Mouse (Mus musculus): Measurements from ENCODE around the gene Cplx2. TPM values are rescaled to one million over a fixed set of nuclear protein-coding genes. Genes with fewer than 3 reads are reported as not detected.

Cplx2 gene
- polyA plus RNA-seq, 1 experiment from 2014 or later, result 30.8 TPM

DNA sequence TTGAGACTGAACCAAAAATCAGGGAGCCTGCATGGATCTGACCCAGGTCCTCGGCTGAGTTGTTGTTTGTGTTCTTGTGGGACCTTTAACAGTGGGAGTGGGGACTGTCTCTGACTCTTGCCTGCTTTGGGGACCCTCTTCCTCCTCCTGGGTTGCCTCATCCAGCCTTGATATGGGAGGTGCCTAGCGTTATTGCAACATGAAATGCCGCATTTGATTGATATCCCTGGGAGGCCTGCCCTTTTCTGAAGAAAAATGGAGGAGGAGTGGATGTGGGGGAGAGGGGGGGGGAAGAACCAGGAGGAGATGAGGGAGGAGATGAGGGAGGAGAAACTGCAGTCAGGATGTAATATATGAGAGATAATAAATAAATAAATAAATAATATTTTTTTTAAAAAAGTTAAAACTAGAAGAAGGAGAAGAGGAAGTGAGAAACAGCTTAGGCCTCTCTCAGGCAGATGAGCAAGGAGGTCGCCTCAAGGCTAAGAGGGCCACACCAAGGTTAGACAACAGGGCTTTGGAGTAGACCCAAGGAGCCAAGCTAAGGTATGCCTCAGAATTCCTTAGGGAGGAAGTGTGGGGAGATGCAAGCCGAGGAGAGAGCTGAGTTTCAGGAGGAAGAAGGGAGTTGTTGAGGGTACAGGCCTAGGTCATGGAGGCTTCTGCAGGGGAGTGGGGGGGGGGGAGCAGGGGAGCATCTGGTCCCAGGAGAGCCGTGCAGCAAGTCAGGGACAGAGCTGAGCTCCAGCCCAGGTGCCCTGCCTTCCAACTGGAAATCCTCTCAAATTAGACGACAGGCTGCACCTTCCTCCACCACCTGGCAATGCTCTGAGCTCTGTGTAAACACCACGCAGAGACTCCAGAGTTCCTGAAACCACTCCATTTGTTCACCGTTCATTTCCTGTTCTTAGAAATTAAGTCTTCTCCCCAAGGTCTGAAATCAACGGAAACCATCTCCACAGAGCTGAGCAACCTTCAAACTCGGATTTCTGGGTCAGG is 4.6 kb downstream of the Cplx2 start:
- H3K9me3 ChIP-seq (replicated peaks; ENCODE audit: control insufficient read depth, low read length, poor library complexity, severe bottlenecking), result no peaks in the 10 kb centered on the region
- H3K36me3 ChIP-seq (ENCODE audit: control insufficient read depth, insufficient read depth, low read length), result peaks cover 7% of the 10 kb centered on the region; the same call in 1 of the 2 replicates
- 79% methylated on average over 11 of the region's 11 CpGs for WGBS
- no peak overlapping the region for H3K9ac ChIP-seq (ENCODE audit: low read depth, low read length)
- H3K4me2 ChIP-seq (ENCODE audit: low read length), result no peak overlapping the region
- H3K27ac ChIP-seq (ENCODE audit: low read length), result no peak overlapping the region
- no peak for ATAC-seq
- H3K27me3 ChIP-seq (ENCODE audit: control insufficient read depth, insufficient read depth, low read depth, low read length), result no peaks in the 10 kb centered on the region
- peaks cover 31% of the 10 kb centered on the region for H3K4me1 ChIP-seq (ENCODE audit: control insufficient read depth, insufficient read depth, low read length)
- H3K4me3 ChIP-seq (ENCODE audit: low read depth, low read length), result no peak overlapping the region

GRCm38 (mm10) chr13:54376736-54377135 is 5.6 kb downstream of the Cplx2 start:
- H3K27me3 ChIP-seq (ENCODE audit: control insufficient read depth, insufficient read depth, low read depth, low read length), result no peaks in the 10 kb centered on the region
- H3K9ac ChIP-seq (ENCODE audit: low read depth, low read length), result no peak overlapping the region
- ATAC-seq, result no peak
- peaks cover 26% of the 10 kb centered on the region for H3K4me1 ChIP-seq (ENCODE audit: control insufficient read depth, insufficient read depth, low read length)
- H3K27ac ChIP-seq (ENCODE audit: low read length), result no peak overlapping the region
- peaks cover 7% of the 10 kb centered on the region; the same call in 1 of the 2 replicates for H3K36me3 ChIP-seq (ENCODE audit: control insufficient read depth, insufficient read depth, low read length)
- WGBS, result 79% methylated on average over 7 of the region's 7 CpGs
- no peak overlapping the region for H3K4me3 ChIP-seq (ENCODE audit: low read depth, low read length)
- no peak overlapping the region for H3K4me2 ChIP-seq (ENCODE audit: low read length)
- H3K9me3 ChIP-seq (replicated peaks; ENCODE audit: control insufficient read depth, low read length, poor library complexity, severe bottlenecking), result no peaks in the 10 kb centered on the region

DNA sequence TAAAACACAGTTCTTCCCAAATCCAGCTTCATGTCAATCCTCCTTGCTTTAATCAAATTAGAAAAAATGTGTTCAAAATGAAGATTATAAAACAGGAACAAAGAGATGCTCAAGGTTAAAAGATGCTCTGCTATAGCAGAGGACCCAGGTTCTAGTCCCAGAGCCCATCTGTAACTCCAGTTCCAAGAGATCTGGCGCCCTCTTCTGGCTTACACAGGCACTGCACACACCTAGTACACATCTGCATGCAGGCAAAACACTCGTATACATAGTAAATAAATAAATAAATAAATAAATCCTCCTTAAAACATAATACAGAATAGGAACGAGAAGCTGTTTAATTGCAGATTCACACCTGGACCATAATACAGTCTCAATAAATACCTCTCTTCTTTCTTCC is 6.9 kb downstream of the Cplx2 start:
- Histone ChIP-seq H3K27ac (ENCODE audit: low read length) (no peak overlapping the region), H3K4me1 (ENCODE audit: control insufficient read depth, insufficient read depth, low read length) (peaks cover 16% of the 10 kb centered on the region), H3K27me3 (ENCODE audit: control insufficient read depth, insufficient read depth, low read depth, low read length) (no peaks in the 10 kb centered on the region), H3K4me3 (ENCODE audit: low read depth, low read length) (no peak overlapping the region), H3K9me3 (replicated peaks; ENCODE audit: control insufficient read depth, low read length, poor library complexity, severe bottlenecking) (no peaks in the 10 kb centered on the region), H3K4me2 (ENCODE audit: low read length) (no peak overlapping the region), H3K9ac (ENCODE audit: low read depth, low read length) (no peak overlapping the region), H3K36me3 (ENCODE audit: control insufficient read depth, insufficient read depth, low read length) (peaks cover 7% of the 10 kb centered on the region; the same call in 1 of the 2 replicates)
- no peak for ATAC-seq
- WGBS, result 68% methylated on average over 3 of the region's 3 CpGs

DNA sequence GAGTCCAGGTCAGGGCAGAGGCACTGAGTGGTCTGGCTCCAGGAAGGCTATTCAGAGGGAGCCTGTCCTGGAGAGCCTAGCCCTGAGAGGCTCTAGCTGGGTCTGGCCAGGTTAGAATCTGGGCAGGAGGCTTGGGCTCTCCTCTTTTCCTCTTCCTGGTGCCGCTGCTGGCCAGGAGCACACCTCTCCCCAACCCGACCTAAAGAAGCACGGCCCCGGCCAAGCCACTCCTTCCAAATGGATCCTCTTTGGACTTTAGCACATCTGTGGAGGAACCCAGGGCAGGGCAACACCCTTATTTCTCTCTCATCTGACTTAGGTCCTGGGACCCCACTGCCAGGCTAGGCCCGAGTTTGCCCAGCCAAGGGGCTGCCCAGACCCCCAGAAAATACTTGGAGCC is 9.3 kb downstream of the Cplx2 start:
- no peak overlapping the region for H3K4me3 ChIP-seq (ENCODE audit: low read depth, low read length)
- no peaks in the 10 kb centered on the region for H3K9me3 ChIP-seq (replicated peaks; ENCODE audit: control insufficient read depth, low read length, poor library complexity, severe bottlenecking)
- no peak overlapping the region for H3K27ac ChIP-seq (ENCODE audit: low read length)
- H3K9ac ChIP-seq (ENCODE audit: low read depth, low read length), result no peak overlapping the region
- H3K4me2 ChIP-seq (ENCODE audit: low read length), result no peak overlapping the region
- no peak for ATAC-seq
- H3K27me3 ChIP-seq (ENCODE audit: control insufficient read depth, insufficient read depth, low read depth, low read length), result no peaks in the 10 kb centered on the region
- H3K36me3 ChIP-seq (ENCODE audit: control insufficient read depth, insufficient read depth, low read length), result peaks cover 7% of the 10 kb centered on the region; the same call in 1 of the 2 replicates
- WGBS, result 88% methylated on average over 5 of the region's 5 CpGs
- H3K4me1 ChIP-seq (ENCODE audit: control insufficient read depth, insufficient read depth, low read length), result peaks cover 11% of the 10 kb centered on the region

GRCm38 (mm10) chr13:54381396-54381795 is 10.2 kb downstream of the Cplx2 start:
- Histone ChIP-seq H3K27ac (ENCODE audit: low read length) (no peak overlapping the region), H3K4me1 (ENCODE audit: control insufficient read depth, insufficient read depth, low read length) (peaks cover 9% of the 10 kb centered on the region), H3K9me3 (replicated peaks; ENCODE audit: control insufficient read depth, low read length, poor library complexity, severe bottlenecking) (no peaks in the 10 kb centered on the region), H3K9ac (ENCODE audit: low read depth, low read length) (no peak overlapping the region), H3K4me3 (ENCODE audit: low read depth, low read length) (no peak overlapping the region), H3K27me3 (ENCODE audit: control insufficient read depth, insufficient read depth, low read depth, low read length) (no peaks in the 10 kb centered on the region), H3K4me2 (ENCODE audit: low read length) (no peak overlapping the region), H3K36me3 (ENCODE audit: control insufficient read depth, insufficient read depth, low read length) (peaks cover 7% of the 10 kb centered on the region; the same call in 1 of the 2 replicates)
- no peak for ATAC-seq
- WGBS, result 91% methylated on average over 8 of the region's 8 CpGs

DNA sequence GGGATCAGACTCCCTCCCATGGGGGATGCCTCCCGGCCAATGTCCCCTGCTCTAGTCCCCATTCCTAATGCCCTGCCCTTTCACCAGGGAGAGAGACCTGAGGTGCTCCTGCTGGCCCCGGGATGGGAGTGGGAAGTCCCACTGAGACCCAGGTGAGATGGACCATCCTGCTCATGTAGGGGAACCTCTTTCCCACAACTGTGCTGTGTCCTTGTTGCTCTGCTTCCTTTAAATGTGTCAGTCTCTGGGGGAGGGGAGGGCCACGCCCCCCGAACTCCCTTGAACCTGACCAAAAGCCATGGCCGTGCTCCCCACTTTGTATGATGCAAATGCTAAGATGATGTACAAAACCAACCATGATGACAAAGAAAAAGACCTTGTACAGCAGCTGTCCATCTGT is 12.4 kb downstream of the Cplx2 start:
- Histone ChIP-seq H3K27me3 (ENCODE audit: control insufficient read depth, insufficient read depth, low read depth, low read length) (no peaks in the 10 kb centered on the region), H3K36me3 (ENCODE audit: control insufficient read depth, insufficient read depth, low read length) (peaks cover 7% of the 10 kb centered on the region; the same call in 1 of the 2 replicates), H3K9me3 (replicated peaks; ENCODE audit: control insufficient read depth, low read length, poor library complexity, severe bottlenecking) (no peaks in the 10 kb centered on the region), H3K4me2 (ENCODE audit: low read length) (no peak overlapping the region), H3K9ac (ENCODE audit: low read depth, low read length) (no peak overlapping the region), H3K4me1 (ENCODE audit: control insufficient read depth, insufficient read depth, low read length) (peaks cover 9% of the 10 kb centered on the region), H3K27ac (ENCODE audit: low read length) (no peak overlapping the region), H3K4me3 (ENCODE audit: low read depth, low read length) (no peak overlapping the region)
- ATAC-seq, result no peak
- 80% methylated on average over 5 of the region's 5 CpGs for WGBS

GRCm38 (mm10) chr13:54384518-54384917 is 13.4 kb downstream of the Cplx2 start:
- 0 out of 2 replicates have a peak, but pooled peaks have one; percentile 23 for ATAC-seq
- H3K36me3 ChIP-seq (ENCODE audit: control insufficient read depth, insufficient read depth, low read length), result no peaks in the 10 kb centered on the region; the same call in 1 of the 2 replicates
- H3K4me3 ChIP-seq (ENCODE audit: low read depth, low read length), result no peak overlapping the region
- H3K27me3 ChIP-seq (ENCODE audit: control insufficient read depth, insufficient read depth, low read depth, low read length), result no peaks in the 10 kb centered on the region
- no peak overlapping the region for H3K27ac ChIP-seq (ENCODE audit: low read length)
- H3K4me1 ChIP-seq (ENCODE audit: control insufficient read depth, insufficient read depth, low read length), result peaks cover 9% of the 10 kb centered on the region
- 42% methylated on average over 5 of the region's 5 CpGs for WGBS
- H3K4me2 ChIP-seq (ENCODE audit: low read length), result no peak overlapping the region
- H3K9me3 ChIP-seq (replicated peaks; ENCODE audit: control insufficient read depth, low read length, poor library complexity, severe bottlenecking), result no peaks in the 10 kb centered on the region
- peak overlapping the region; percentile 20; the same call in 1 of the 2 replicates for H3K9ac ChIP-seq (ENCODE audit: low read depth, low read length)

- Histone ChIP-seq H3K9me3 (replicated peaks; ENCODE audit: control insufficient read depth, low read length, poor library complexity, severe bottlenecking) (no peaks in the 10 kb centered on the region), H3K4me1 (ENCODE audit: control insufficient read depth, insufficient read depth, low read length) (peaks cover 16% of the 10 kb centered on the region), H3K4me2 (ENCODE audit: low read length) (0 out of 2 replicates have a peak overlapping the region, but pooled peaks have one; percentile 2), H3K27ac (ENCODE audit: low read length) (0 out of 2 replicates have a peak overlapping the region, but pooled peaks have one; percentile 2), H3K27me3 (ENCODE audit: control insufficient read depth, insufficient read depth, low read depth, low read length) (no peaks in the 10 kb centered on the region), H3K9ac (ENCODE audit: low read depth, low read length) (peak overlapping the region; percentile 20; the same call in 1 of the 2 replicates), H3K4me3 (ENCODE audit: low read depth, low read length) (no peak overlapping the region), H3K36me3 (ENCODE audit: control insufficient read depth, insufficient read depth, low read length) (no peaks in the 10 kb centered on the region; the same call in 1 of the 2 replicates)
- ATAC-seq, result no peak
- 57% methylated on average over 19 of the region's 19 CpGs for WGBS
Measured at GRCm38 (mm10) chr13:54385008-54386004, 14.2 kb downstream of the Cplx2 start.

Data from midbrain, embryonic 16.5 days (tissue).